Mouse (Mus musculus) CH12.LX (cell line): ENCODE measurements around the gene Syngr2.

ENCODE experiments used
- BHLHE40 ChIP-seq: IDR thresholded peaks from 2 replicates; pipeline ENCODE4 v1.6.1; 2011; ENCODE audit warnings: mild to moderate bottlenecking, low read depth, low read length, improper control_type of control experiment
- CTCF ChIP-seq, 2 experiments: IDR thresholded peaks in 1 of 2; conservative IDR thresholded peaks in 1 of 2; 2 replicates each; pipeline ENCODE4 v1.5.1; 2011 to 2012; ENCODE audit warnings: low read depth in 2 of 2, low read length in 2 of 2, improper control_type of control experiment in 1 of 2, inconsistent platforms in 1 of 2, mild to moderate bottlenecking in 1 of 2, moderate library complexity in 1 of 2
- EP300 ChIP-seq: IDR thresholded peaks from 2 replicates; pipeline ENCODE4 v1.6.1; 2011; ENCODE audit warnings: low read length, improper control_type of control experiment

GRCm38 (mm10) chr11:117825333-117826101 lies 16.0 kb downstream of the Syngr2 start, which contains the start of the genes Afmid and Tk1:
- no peak for TF ChIP-seq EP300
- TF ChIP-seq BHLHE40 = no peak
- no peak for TF ChIP-seq CTCF (conservative IDR thresholded peaks at IDR 0.05 in 1 of 2, IDR thresholded peaks at IDR 0.05 in 1 of 2; ENCODE audit: low read depth in 2 of 2, low read length in 2 of 2)
